Mouse (Mus musculus) cerebellum, adult 18-20 months (tissue): ENCODE data around the gene Slc22a21.
"Not testable (repeated sequence)": the region's sequence is repeated elsewhere in the genome, so short reads cannot be mapped to it uniquely, and the experiment has no call there.

Experiments used
- DNase-seq, 2 experiments: peaks; one replicate each; pipeline ENCODE4 v3.0.0; 2021

Slc22a21 gene

GRCm38 (mm10) chr11:53979788-53980621 is at the start of gene Slc22a21:
TSS of gene Slc22a21 (minus strand) at chr11:53980332.
- peak; percentile 38 to 42 for DNase-seq

GRCm38 (mm10) chr11:54028997-54029396 is 48.9 kb upstream of the Slc22a21 start:
- DNase-seq, result no peak

GRCm38 (mm10) chr11:54028044-54028951 is 48.2 kb upstream of the Slc22a21 start, which contains the start of gene Slc22a4:
TSS of gene Slc22a4 (minus strand) at chr11:54028090.
- peak; percentile 90 to 91 for DNase-seq

GRCm38 (mm10) chr11:54027131-54028043 is 47.3 kb upstream of the Slc22a21 start:
- peak; percentile 58 to 69 for DNase-seq

- peak; percentile 57 to 62 for DNase-seq
These were observed 46.4 kb upstream of the Slc22a21 start for GRCm38 (mm10) chr11:54026491-54027041.

- no peak for DNase-seq
These were observed 41.4 kb upstream of the Slc22a21 start for GRCm38 (mm10) chr11:54021396-54022093.

GRCm38 (mm10) chr11:54018893-54019732 is 39.0 kb upstream of the Slc22a21 start:
- no peak for DNase-seq

GRCm38 (mm10) chr11:54017596-54017995 is 37.5 kb upstream of the Slc22a21 start:
- no peak for DNase-seq

- no peak for DNase-seq
These were observed 35.9 kb upstream of the Slc22a21 start for GRCm38 (mm10) chr11:54016051-54016450.

GRCm38 (mm10) chr11:54012961-54013360 is 32.8 kb upstream of the Slc22a21 start:
- no peak for DNase-seq

- no peak for DNase-seq
These were observed 31.1 kb upstream of the Slc22a21 start for GRCm38 (mm10) chr11:54011255-54011654.

GRCm38 (mm10) chr11:54008416-54008920 is 28.3 kb upstream of the Slc22a21 start:
- DNase-seq, result no peak

GRCm38 (mm10) chr11:54007717-54008116 is 27.6 kb upstream of the Slc22a21 start:
- peak; percentile 86 to 92 for DNase-seq

- DNase-seq, result peak; percentile 79 to 80
These were observed 26.8 kb upstream of the Slc22a21 start for GRCm38 (mm10) chr11:54006901-54007300.

- DNase-seq, result not testable (repeated sequence)
These were observed 26.2 kb upstream of the Slc22a21 start for GRCm38 (mm10) chr11:54006362-54006761.

- no peak for DNase-seq
These were observed 24.6 kb upstream of the Slc22a21 start for GRCm38 (mm10) chr11:54004734-54005133.

GRCm38 (mm10) chr11:54004221-54004620 is 24.1 kb upstream of the Slc22a21 start:
- peak; percentile 51 to 57 for DNase-seq

GRCm38 (mm10) chr11:54002761-54003717 is 22.9 kb upstream of the Slc22a21 start:
- peak; percentile 83 to 88 for DNase-seq
